Mouse (Mus musculus): ENCODE measurements around the gene Cacna1c.

DNA sequence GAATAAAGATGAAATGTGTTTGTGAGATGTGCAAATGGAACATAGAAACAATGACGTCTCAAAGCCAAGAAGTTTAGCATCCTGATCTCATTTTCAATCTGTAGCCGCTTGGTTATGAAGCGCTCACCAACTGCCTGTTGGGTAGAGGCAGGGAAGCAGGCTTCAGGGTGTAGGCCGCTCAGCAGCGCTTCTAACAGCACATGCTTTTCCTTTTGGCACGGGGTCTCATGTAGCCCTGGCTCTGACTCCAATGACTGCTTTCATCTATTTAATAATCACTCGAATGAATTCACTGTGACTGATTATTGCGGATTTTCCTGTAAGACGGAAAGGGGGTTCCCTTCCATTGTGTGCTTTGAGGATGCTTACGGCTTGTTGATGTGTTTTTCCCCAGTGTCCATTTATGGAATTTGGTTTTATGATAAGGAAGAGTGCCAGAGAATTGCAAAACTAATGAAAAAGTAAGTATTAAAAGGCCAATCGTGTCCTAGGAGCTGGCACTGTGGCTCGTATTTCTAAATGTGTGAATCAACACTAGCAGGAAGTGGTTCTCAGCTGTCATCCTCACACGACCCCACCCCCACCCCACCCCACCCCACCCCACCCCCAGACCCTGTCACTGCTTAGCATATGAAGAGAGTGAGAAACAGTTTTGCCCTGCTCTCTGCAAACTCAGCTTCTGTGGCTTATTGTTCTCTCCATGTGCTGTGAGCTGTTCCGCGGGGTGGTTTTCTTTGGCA, 2.5 kb upstream of the Cacna1c start:
- TF ChIP-seq CTCF (IDR thresholded peaks at IDR 0.05; ENCODE audit: low read depth) (no peak), EP300 (IDR thresholded peaks at IDR 0.05; ENCODE audit: low read depth) (no peak)

Measured in liver, postnatal 0 days (tissue).